Mouse (Mus musculus) liver, postnatal 0 days (tissue): ENCODE measurements around the gene Krt28. TPM values are rescaled to one million over a fixed set of nuclear protein-coding genes. Genes with fewer than 3 reads are reported as not detected.

Experiments used
- ATAC-seq: fragments of 200-750 bp; cut with Nextera tagmentation; 2 replicates; pipeline ENCODE4 v1.8.0; 2017; ENCODE audit warnings: mild to moderate bottlenecking, moderate library complexity
- DNase-seq: peaks from one replicate; pipeline ENCODE4 v3.0.0-alpha.2; 2016
- H3K27ac ChIP-seq: fragments of 300-500 bp; sonication (generic); 2 replicates; pipeline ENCODE4 v1.5.1; 2014; ENCODE audit warnings: antibody characterized with exemption, moderate library complexity, mild to moderate bottlenecking, low read depth
- H3K27me3 ChIP-seq: fragments of 300-500 bp; sonication (generic); 2 replicates; pipeline ENCODE4 v1.6.1; 2014; ENCODE audit warnings: low read length, control low read depth, mixed read lengths; ENCODE audit not compliant: insufficient read depth
- H3K36me3 ChIP-seq: fragments of 300-500 bp; sonication (generic); replicated peaks from 2 replicates; pipeline ENCODE4 v1.6.1; 2014; ENCODE audit warnings: mild to moderate bottlenecking, control low read depth, low read length, moderate library complexity, mixed read lengths; ENCODE audit not compliant: insufficient read depth
- H3K4me1 ChIP-seq: fragments of 300-500 bp; sonication (generic); 2 replicates; pipeline ENCODE4 v1.6.1; 2014; ENCODE audit warnings: antibody characterized with exemption, mild to moderate bottlenecking, control low read depth; ENCODE audit not compliant: insufficient read depth
- H3K4me2 ChIP-seq: fragments of 300-500 bp; sonication (generic); 2 replicates; pipeline ENCODE4 v1.6.1; 2014; ENCODE audit warnings: low read depth, mild to moderate bottlenecking, low read length, moderate library complexity, mixed read lengths
- H3K4me3 ChIP-seq: fragments of 300-500 bp; sonication (generic); 2 replicates; pipeline ENCODE4 v1.5.1; 2014; ENCODE audit warnings: low read depth, low read length
- H3K9ac ChIP-seq: fragments of 300-500 bp; sonication (generic); replicated peaks from 2 replicates; pipeline ENCODE4 v1.6.1; 2014; ENCODE audit warnings: mild to moderate bottlenecking, moderate library complexity
- H3K9me3 ChIP-seq: fragments of 300-500 bp; sonication (generic); 2 replicates; pipeline ENCODE4 v1.6.1; 2016; ENCODE audit warnings: mild to moderate bottlenecking, control low read depth, low read length, mixed read lengths
- CTCF ChIP-seq: sonication (generic); IDR thresholded peaks from 2 replicates; pipeline ENCODE4 v1.5.1; 2016; ENCODE audit warnings: antibody characterized with exemption, low read depth
- EP300 ChIP-seq: IDR thresholded peaks from 2 replicates; pipeline ENCODE4 v1.6.1; 2016; ENCODE audit warnings: antibody characterized with exemption, low read depth, mild to moderate bottlenecking
- WGBS: fragments of 180-500 bp; shearing (Covaris S2); extraction: QIAGEN DNeasy Blood & Tissue Kit; methylation state at CpG from one replicate; pipeline ENCODE4 v1.1.7; 2014; ENCODE audit not compliant: insufficient replicate concordance; 5-methylcytosine and 5-hydroxymethylcytosine counted together
- polyA plus RNA-seq: library from polyadenylated mRNA; unstranded; fragments of >200 nt; fragmentation: Nextera tagmentation; extraction: Ambion mirVana; gene quantifications from 2 replicates; pipeline ENCODE4 v1.2.1, GENCODE M21; 2015

Krt28 gene
- polyA plus RNA-seq, 1 experiment from 2014 or later: not detected

- ATAC-seq: no peak
- TF ChIP-seq CTCF: no peak
- no peak for TF ChIP-seq EP300
- Histone ChIP-seq H3K4me3 (no peak overlapping the region), H3K9ac (no peak overlapping the region), H3K4me2 (no peak overlapping the region), H3K36me3 (no peaks in the 10 kb centered on the region), H3K27me3 (no peaks in the 10 kb centered on the region), H3K4me1 (no peaks in the 10 kb centered on the region), H3K9me3 (no peaks in the 10 kb centered on the region), H3K27ac (no peak overlapping the region)
- no peak for DNase-seq
- WGBS: 60% methylated on average over 10 of the region's 10 CpGs
Measured at GRCm38 (mm10) chr11:99406186-99406585, 31.5 kb upstream of the Krt28 start.

DNA sequence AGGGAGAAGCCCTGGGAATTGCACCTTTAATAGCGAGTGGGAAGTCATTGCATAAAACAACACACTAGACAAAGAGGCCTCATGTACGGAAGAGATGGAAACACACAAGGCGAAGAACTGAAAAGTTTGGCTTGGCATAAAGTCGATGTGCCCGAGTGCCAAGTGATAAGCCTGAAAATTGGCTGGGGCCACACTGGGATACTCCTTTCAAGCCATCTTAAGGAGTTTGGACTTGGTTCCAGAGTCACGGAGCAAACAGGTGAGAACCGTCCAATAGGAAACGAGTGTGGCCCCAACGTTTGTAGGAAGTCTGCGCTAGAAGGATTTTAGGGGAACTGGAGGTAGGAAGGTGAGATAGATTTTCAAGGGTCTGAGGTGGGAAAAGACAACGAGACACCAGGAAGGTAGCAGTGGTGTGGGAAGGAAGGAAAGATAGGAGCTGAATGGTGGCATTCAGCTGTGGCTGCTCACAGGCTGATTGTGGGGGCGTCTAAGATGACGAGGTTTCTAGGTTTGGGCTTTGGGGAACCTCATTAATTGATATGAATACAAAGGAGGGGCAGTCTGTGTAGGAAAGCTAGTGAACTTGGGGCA is 25.4 kb upstream of the Krt28 start:
- no peak for DNase-seq

GRCm38 (mm10) chr11:99398832-99399231 is 24.1 kb upstream of the Krt28 start:
- WGBS: 58% methylated on average over 8 of the region's 8 CpGs
- Histone ChIP-seq H3K9ac (no peak overlapping the region), H3K4me2 (no peak overlapping the region), H3K36me3 (no peaks in the 10 kb centered on the region), H3K4me1 (no peaks in the 10 kb centered on the region), H3K27ac (no peak overlapping the region), H3K9me3 (no peaks in the 10 kb centered on the region), H3K4me3 (no peak overlapping the region), H3K27me3 (0 out of 2 replicates have a peak, but pooled peaks cover 3% of the 10 kb centered on the region)
- no peak for TF ChIP-seq EP300
- TF ChIP-seq CTCF: no peak
- ATAC-seq (no peak), DNase-seq (no peak)

More for the DNA sequence above, 25.4 kb upstream of the Krt28 start:
- Histone ChIP-seq H3K27me3 (0 out of 2 replicates have a peak, but pooled peaks cover 3% of the 10 kb centered on the region), H3K4me3 (no peak overlapping the region), H3K4me2 (no peak overlapping the region), H3K9me3 (no peaks in the 10 kb centered on the region), H3K9ac (no peak overlapping the region), H3K27ac (no peak overlapping the region), H3K4me1 (no peaks in the 10 kb centered on the region), H3K36me3 (no peaks in the 10 kb centered on the region)
- TF ChIP-seq EP300 (no peak), CTCF (no peak)
- ATAC-seq: no peak
- 73% methylated on average over 13 of the region's 13 CpGs for WGBS

DNA sequence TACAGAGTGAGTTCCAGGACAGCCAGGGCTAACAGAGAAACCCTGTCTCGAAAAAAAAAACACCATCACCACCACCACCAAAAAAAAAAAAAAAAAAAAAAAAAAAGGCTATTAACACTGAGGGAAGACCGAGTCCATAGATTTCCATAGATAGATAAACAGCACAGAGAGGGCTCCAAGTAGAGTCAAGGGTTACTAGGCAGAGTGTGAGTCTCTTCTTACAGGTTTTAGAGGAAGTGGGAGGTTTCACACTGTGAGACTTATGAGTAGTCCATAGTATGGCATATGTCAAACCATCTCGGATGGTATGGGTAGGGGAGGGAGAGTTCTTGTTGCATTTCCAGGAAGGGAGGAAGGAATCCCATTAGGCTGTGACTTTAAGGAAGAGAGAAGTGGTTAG is 23.4 kb upstream of the Krt28 start:
- Histone ChIP-seq H3K9me3 (no peaks in the 10 kb centered on the region), H3K27ac (no peak overlapping the region), H3K9ac (no peak overlapping the region), H3K36me3 (no peaks in the 10 kb centered on the region), H3K4me2 (no peak overlapping the region), H3K4me3 (no peak overlapping the region), H3K4me1 (no peaks in the 10 kb centered on the region), H3K27me3 (0 out of 2 replicates have a peak, but pooled peaks cover 3% of the 10 kb centered on the region)
- no peak for TF ChIP-seq EP300
- ATAC-seq (no peak), DNase-seq (no peak)
- WGBS: 53% methylated on average over 3 of the region's 3 CpGs

DNA sequence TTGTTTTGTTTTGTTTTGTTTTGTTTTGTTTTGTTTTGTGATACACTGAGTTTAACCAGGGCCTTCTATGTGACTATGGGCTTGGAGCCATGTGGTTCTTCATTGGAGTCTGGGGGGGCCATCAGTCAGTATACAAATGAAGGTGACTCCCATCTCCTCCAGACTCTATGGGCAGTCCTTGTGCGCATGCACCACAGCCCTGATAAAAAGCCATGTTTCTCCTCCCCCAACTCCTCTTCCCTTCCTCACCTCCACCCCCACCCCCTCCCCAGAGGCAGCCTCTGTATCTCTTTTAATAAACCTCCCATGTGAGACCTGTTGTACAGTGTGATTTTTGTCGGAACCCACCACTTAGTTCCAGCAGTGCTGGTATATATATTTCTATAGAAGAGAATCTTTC is 22.0 kb upstream of the Krt28 start:
- TF ChIP-seq EP300 (no peak), CTCF (no peak)
- no peaks in the 10 kb centered on the region for H3K4me1 ChIP-seq
- no peak overlapping the region for H3K4me3 ChIP-seq
- no peak overlapping the region for H3K9ac ChIP-seq
- H3K27ac ChIP-seq: no peak overlapping the region
- no peak overlapping the region for H3K4me2 ChIP-seq
- H3K27me3 ChIP-seq: 0 out of 2 replicates have a peak, but pooled peaks cover 3% of the 10 kb centered on the region
- 74% methylated on average over 2 of the region's 2 CpGs for WGBS
- no peaks in the 10 kb centered on the region for H3K36me3 ChIP-seq
- no peaks in the 10 kb centered on the region for H3K9me3 ChIP-seq
- DNase-seq: no peak
- ATAC-seq: no peak

DNA sequence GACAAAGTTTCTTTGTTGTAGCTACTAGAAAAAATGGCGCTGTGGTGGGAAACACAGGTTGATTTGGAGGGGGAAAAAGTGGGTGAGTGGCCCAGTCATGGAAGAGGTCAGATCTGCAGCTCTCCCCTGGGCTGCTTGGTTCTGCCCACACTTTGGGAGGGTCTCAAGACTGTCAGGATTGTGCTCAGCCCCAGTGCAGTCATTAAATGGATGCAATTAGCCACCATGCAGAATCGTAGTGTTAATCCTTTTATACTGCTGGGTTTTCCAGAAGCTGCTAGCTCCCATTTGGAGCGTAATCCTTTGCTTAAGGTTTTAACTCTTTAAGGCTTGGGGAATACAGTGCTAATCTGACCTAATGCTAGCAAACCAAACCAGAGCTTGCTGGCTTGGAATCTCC is 21.3 kb upstream of the Krt28 start:
- Histone ChIP-seq H3K36me3 (no peaks in the 10 kb centered on the region), H3K27me3 (0 out of 2 replicates have a peak, but pooled peaks cover 3% of the 10 kb centered on the region), H3K9me3 (no peaks in the 10 kb centered on the region), H3K4me1 (no peaks in the 10 kb centered on the region), H3K27ac (no peak overlapping the region), H3K4me2 (no peak overlapping the region), H3K9ac (no peak overlapping the region), H3K4me3 (no peak overlapping the region)
- ATAC-seq (no peak), DNase-seq (no peak)
- WGBS: 47% methylated on average over 3 of the region's 3 CpGs
- no peak for TF ChIP-seq CTCF
- TF ChIP-seq EP300: no peak

DNA sequence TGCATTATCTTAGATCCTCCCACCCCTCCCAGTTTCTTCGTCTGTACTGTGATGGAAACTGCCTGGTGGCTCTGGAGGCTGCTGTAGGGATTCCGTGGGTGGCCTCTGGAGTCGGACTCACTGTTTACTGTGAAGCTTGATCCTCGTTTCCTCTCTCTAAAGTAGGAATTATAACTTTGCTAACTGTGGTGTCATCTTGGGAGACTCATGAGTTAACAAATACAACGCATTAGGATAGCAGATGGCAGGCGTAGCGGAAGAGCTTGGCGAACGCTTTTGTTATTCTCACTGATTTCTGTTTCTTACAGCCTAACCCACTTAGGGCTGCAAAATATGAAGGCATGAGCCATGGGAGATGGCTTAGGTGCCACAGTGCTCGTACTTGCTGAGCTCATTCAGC is 17.8 kb upstream of the Krt28 start:
- Histone ChIP-seq H3K27ac (no peak overlapping the region), H3K9ac (no peak overlapping the region), H3K36me3 (no peaks in the 10 kb centered on the region), H3K27me3 (0 out of 2 replicates have a peak, but pooled peaks cover 4% of the 10 kb centered on the region), H3K4me2 (no peak overlapping the region), H3K4me1 (no peaks in the 10 kb centered on the region), H3K9me3 (no peaks in the 10 kb centered on the region), H3K4me3 (no peak overlapping the region)
- no peak for ATAC-seq
- 74% methylated on average over 10 of the region's 10 CpGs for WGBS
- no peak for DNase-seq
- TF ChIP-seq CTCF: no peak
